Mouse (Mus musculus) forebrain, embryonic 14.5 days (tissue): ENCODE measurements around the gene Prkce. TPM values are rescaled to one million over a fixed set of nuclear protein-coding genes. Genes with fewer than 3 reads are reported as not detected.

Source experiments
- ATAC-seq: fragments of 200-750 bp; cut with Nextera tagmentation; 2 replicates; pipeline ENCODE4 v1.8.0; 2017; ENCODE audit warnings: mild to moderate bottlenecking, moderate library complexity
- DNase-seq: peaks from one replicate; pipeline ENCODE4 v3.0.0-alpha.2; 2015; ENCODE audit warnings: low spot score
- H3K27ac ChIP-seq: fragments of 300-500 bp; sonication (generic); 2 replicates; pipeline ENCODE4 v1.5.1; 2014; ENCODE audit warnings: low read depth, mild to moderate bottlenecking, control low read depth, low read length, moderate library complexity
- H3K27me3 ChIP-seq: fragments of 300-500 bp; sonication (generic); replicated peaks from 2 replicates; pipeline ENCODE4 v1.6.1; 2014; ENCODE audit warnings: low read length, control low read depth, mixed read lengths; ENCODE audit not compliant: control insufficient read depth, insufficient read depth
- H3K36me3 ChIP-seq: fragments of 300-500 bp; sonication (generic); 2 replicates; pipeline ENCODE4 v1.6.1; 2014; ENCODE audit warnings: low read length, control low read depth; ENCODE audit not compliant: control insufficient read depth, insufficient read depth
- H3K4me1 ChIP-seq: fragments of 300-500 bp; sonication (generic); 2 replicates; pipeline ENCODE4 v1.6.1; 2014; ENCODE audit warnings: antibody characterized with exemption, low read length, control low read depth; ENCODE audit not compliant: control insufficient read depth, insufficient read depth
- H3K4me2 ChIP-seq: fragments of 300-500 bp; sonication (generic); 2 replicates; pipeline ENCODE4 v1.6.1; 2014; ENCODE audit warnings: mild to moderate bottlenecking, control low read depth, low read length
- H3K4me3 ChIP-seq: fragments of 300-500 bp; sonication (generic); 2 replicates; pipeline ENCODE4 v1.5.1; 2014; ENCODE audit warnings: low read depth, low read length, control low read depth
- H3K9ac ChIP-seq: fragments of 300-500 bp; sonication (generic); 2 replicates; pipeline ENCODE4 v1.6.1; 2014; ENCODE audit warnings: mild to moderate bottlenecking, low read length, control low read depth, moderate library complexity
- H3K9me3 ChIP-seq: fragments of 300-500 bp; sonication (generic); replicated peaks from 2 replicates; pipeline ENCODE4 v1.6.1; 2016; ENCODE audit warnings: low read length, control low read depth, mixed read lengths; ENCODE audit not compliant: control insufficient read depth
- WGBS: fragments of 180-500 bp; shearing (Covaris S2); extraction: QIAGEN DNeasy Blood & Tissue Kit; methylation state at CpG from one replicate; pipeline ENCODE4 v1.1.7; 2014; 5-methylcytosine and 5-hydroxymethylcytosine counted together
- polyA plus RNA-seq: library from polyadenylated mRNA; unstranded; fragments of >200 nt; fragmentation: Nextera tagmentation; extraction: Ambion mirVana; gene quantifications from 2 replicates; pipeline ENCODE4 v1.2.1, GENCODE M21; 2014

Prkce gene
- polyA plus RNA-seq, 1 experiment from 2014 or later, result 16.9 TPM

- ATAC-seq (peak; percentile 18; the same call in 1 of the 2 replicates), DNase-seq (peak; percentile 16)
- no peak overlapping the region for H3K9ac ChIP-seq
- no peak overlapping the region for H3K27ac ChIP-seq
- no peak overlapping the region for H3K4me3 ChIP-seq
- H3K4me1 ChIP-seq, result peaks cover 8% of the 10 kb centered on the region; the same call in 1 of the 2 replicates
- WGBS, result 80% methylated on average over 6 of the region's 6 CpGs
- H3K9me3 ChIP-seq, result no peaks in the 10 kb centered on the region
- no peaks in the 10 kb centered on the region for H3K36me3 ChIP-seq
- no peaks in the 10 kb centered on the region for H3K27me3 ChIP-seq
- H3K4me2 ChIP-seq, result no peak overlapping the region
Measured at GRCm38 (mm10) chr17:86456512-86456911, 288.9 kb downstream of the Prkce start.

- no peak for ATAC-seq
- WGBS, result 83% methylated on average over 11 of the region's 11 CpGs
- no peaks in the 10 kb centered on the region for H3K36me3 ChIP-seq
Measured at GRCm38 (mm10) chr17:86458302-86458980, 290.9 kb downstream of the Prkce start.

GRCm38 (mm10) chr17:86460645-86461430 is 293.3 kb downstream of the Prkce start:
- Histone ChIP-seq H3K27me3 (0 out of 2 replicates have a peak, but pooled peaks cover 3% of the 10 kb centered on the region), H3K27ac (peak overlapping the region; percentile 30; the same call in 1 of the 2 replicates), H3K4me2 (no peak overlapping the region), H3K4me1 (peaks cover 19% of the 10 kb centered on the region), H3K9ac (no peak overlapping the region), H3K4me3 (no peak overlapping the region), H3K9me3 (no peaks in the 10 kb centered on the region), H3K36me3 (no peaks in the 10 kb centered on the region)
- no peak for ATAC-seq
- peak; percentile 48 for DNase-seq
- WGBS, result 63% methylated on average over 17 of the region's 17 CpGs

More at GRCm38 (mm10) chr17:86458302-86458980, 290.9 kb downstream of the Prkce start:
- peaks cover 8% of the 10 kb centered on the region; the same call in 1 of the 2 replicates for H3K4me1 ChIP-seq
- no peaks in the 10 kb centered on the region for H3K27me3 ChIP-seq
- no peak overlapping the region for H3K9ac ChIP-seq
- no peaks in the 10 kb centered on the region for H3K9me3 ChIP-seq
- no peak overlapping the region for H3K27ac ChIP-seq
- no peak overlapping the region for H3K4me2 ChIP-seq
- DNase-seq, result peak; percentile 6
- H3K4me3 ChIP-seq, result no peak overlapping the region

- no peak for DNase-seq
- Histone ChIP-seq H3K36me3 (no peaks in the 10 kb centered on the region), H3K27me3 (0 out of 2 replicates have a peak, but pooled peaks cover 4% of the 10 kb centered on the region), H3K9me3 (no peaks in the 10 kb centered on the region), H3K4me3 (no peak overlapping the region), H3K9ac (no peak overlapping the region), H3K27ac (no peak overlapping the region), H3K4me2 (no peak overlapping the region), H3K4me1 (peaks cover 31% of the 10 kb centered on the region)
- WGBS, result 73% methylated on average over 3 of the region's 3 CpGs
- ATAC-seq, result no peak
Measured at GRCm38 (mm10) chr17:86463369-86463768, 295.8 kb downstream of the Prkce start.

- WGBS, result 94% methylated on average over 8 of the region's 8 CpGs
- no peak for DNase-seq
- Histone ChIP-seq H3K27ac (no peak overlapping the region), H3K9me3 (no peaks in the 10 kb centered on the region), H3K4me2 (no peak overlapping the region), H3K4me3 (no peak overlapping the region), H3K9ac (no peak overlapping the region), H3K36me3 (no peaks in the 10 kb centered on the region), H3K4me1 (peaks cover 35% of the 10 kb centered on the region), H3K27me3 (0 out of 2 replicates have a peak, but pooled peaks cover 8% of the 10 kb centered on the region)
- ATAC-seq, result no peak
Measured at GRCm38 (mm10) chr17:86464197-86464596, 296.6 kb downstream of the Prkce start.

- WGBS, result 43% methylated on average over 16 of the region's 16 CpGs
- Histone ChIP-seq H3K36me3 (no peaks in the 10 kb centered on the region), H3K27me3 (0 out of 2 replicates have a peak, but pooled peaks cover 8% of the 10 kb centered on the region), H3K4me1 (peaks cover 35% of the 10 kb centered on the region), H3K27ac (0 out of 2 replicates have a peak overlapping the region, but pooled peaks have one; percentile 54), H3K9me3 (no peaks in the 10 kb centered on the region), H3K9ac (no peak overlapping the region), H3K4me2 (no peak overlapping the region), H3K4me3 (no peak overlapping the region)
- peak; percentile 51 for ATAC-seq
- peak; percentile 52 for DNase-seq
Measured at GRCm38 (mm10) chr17:86464689-86465363, 297.2 kb downstream of the Prkce start.

- H3K36me3 ChIP-seq, result no peaks in the 10 kb centered on the region
- no peak overlapping the region for H3K27ac ChIP-seq
- no peak overlapping the region for H3K4me3 ChIP-seq
- H3K9me3 ChIP-seq, result no peaks in the 10 kb centered on the region
- DNase-seq, result peak; percentile 47
- ATAC-seq, result peak; percentile 45; the same call in 1 of the 2 replicates
- H3K4me1 ChIP-seq, result peaks cover 28% of the 10 kb centered on the region
- H3K27me3 ChIP-seq, result 0 out of 2 replicates have a peak, but pooled peaks cover 8% of the 10 kb centered on the region
- H3K4me2 ChIP-seq, result peak overlapping the region; percentile 28
- H3K9ac ChIP-seq, result no peak overlapping the region
- WGBS, result 2% methylated on average over 13 of the region's 13 CpGs
Measured at GRCm38 (mm10) chr17:86465865-86466264, 298.3 kb downstream of the Prkce start.

- Histone ChIP-seq H3K9me3 (no peaks in the 10 kb centered on the region), H3K27me3 (0 out of 2 replicates have a peak, but pooled peaks cover 8% of the 10 kb centered on the region), H3K9ac (no peak overlapping the region), H3K4me2 (peak overlapping the region; percentile 28), H3K4me1 (peaks cover 26% of the 10 kb centered on the region), H3K27ac (no peak overlapping the region), H3K4me3 (no peak overlapping the region), H3K36me3 (no peaks in the 10 kb centered on the region)
- ATAC-seq, result no peak
- no peak for DNase-seq
- 4% methylated on average over 7 of the region's 7 CpGs for WGBS
Measured at GRCm38 (mm10) chr17:86466412-86466811, 298.8 kb downstream of the Prkce start.
